Mouse (Mus musculus): ENCODE results near the gene Methig1. TPM values are rescaled to one million over a fixed set of nuclear protein-coding genes. Genes with fewer than 3 reads are reported as not detected.
"Not testable (repeated sequence)": the region's sequence is repeated elsewhere in the genome, so short reads cannot be mapped to it uniquely, and the experiment has no call there.

The Methig1 gene
- total and polyA plus RNA-seq, 3 experiments, result not detected

DNA sequence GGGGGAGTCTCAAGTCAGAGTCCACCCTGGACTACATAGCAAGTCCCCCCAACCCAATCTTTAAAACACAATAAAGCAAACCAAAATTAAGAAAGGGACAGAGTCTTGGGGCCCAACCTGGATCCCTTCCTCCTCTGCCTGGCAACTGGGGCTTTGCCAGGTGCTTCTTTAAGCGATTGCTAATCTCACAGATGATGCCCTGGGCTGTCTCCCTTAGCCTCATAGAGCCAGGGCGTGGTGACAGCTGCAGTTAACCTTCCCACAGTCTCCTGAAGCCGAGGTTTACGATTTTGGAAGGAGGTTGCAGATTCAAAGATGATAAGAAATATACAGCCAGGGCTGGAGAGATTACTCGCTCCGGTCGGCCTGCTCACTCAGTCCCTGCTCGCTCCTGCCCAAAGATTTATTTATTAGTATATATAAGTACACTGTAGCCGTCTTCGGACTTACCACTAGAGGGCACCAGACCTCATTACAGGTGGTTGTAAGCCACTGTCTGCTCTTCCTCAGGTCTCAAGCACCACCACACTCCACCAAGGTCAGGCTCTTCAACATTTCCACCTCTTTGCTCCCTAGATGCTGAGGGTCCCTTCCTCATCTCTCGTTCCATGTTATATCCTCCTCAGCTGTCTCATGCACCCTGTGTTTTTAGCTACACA, 45.4 kb upstream of the Methig1 start:
- Histone ChIP-seq H3K4me1 (ENCODE audit: control insufficient read depth in 1 of 2, insufficient read depth in 2 of 2, low read length in 2 of 2) (peaks cover 18 to 22% of the 10 kb centered on the region in 2 experiments), H3K4me3 (ENCODE audit: control insufficient read depth in 1 of 2, insufficient read depth in 1 of 2, low read depth in 2 of 2, low read length in 2 of 2) (0 out of 4 replicates have a peak overlapping the region, but pooled peaks of 1 of the 2 experiments have one; percentile 14), H3K36me3 (ENCODE audit: control insufficient read depth in 1 of 2, insufficient read depth in 2 of 2, low read length in 2 of 2) (peaks cover 3 to 21% of the 10 kb centered on the region in 2 experiments)
- peak; percentile 92 for DNase-seq (ENCODE audit: low read depth, low spot score)
- not testable (repeated sequence) for H3K9me3 ChIP-seq (replicated peaks; ENCODE audit: insufficient read depth, low read length); H3K79me2 ChIP-seq (ENCODE audit: control insufficient read depth, insufficient read depth, low read length, poor library complexity); H3K27ac ChIP-seq (ENCODE audit: control insufficient read depth, low read depth, low read length); H3K27me3 ChIP-seq (ENCODE audit: control insufficient read depth in 1 of 2, insufficient read depth in 2 of 2, low read length in 2 of 2); H3K9ac ChIP-seq (ENCODE audit: control insufficient read depth, low read depth, low read length, poor library complexity, severe bottlenecking)
- TF ChIP-seq RAD21 (IDR thresholded peaks at IDR 0.05; ENCODE audit: low read depth, low read length), result peak; percentile 21
- TF ChIP-seq SMC3 (IDR thresholded peaks at IDR 0.05; ENCODE audit: low read depth, low read length), result peak; percentile 36
- 0 out of 2 replicates have a peak, but pooled peaks have one; percentile 16 for TF ChIP-seq ETS1 (IDR thresholded peaks at IDR 0.05; ENCODE audit: low read depth, low read length)
- TF ChIP-seq CTCF (IDR thresholded peaks at IDR 0.05 in 2 of 3, conservative IDR thresholded peaks at IDR 0.05 in 1 of 3; ENCODE audit: control insufficient read depth in 1 of 3, insufficient read depth in 1 of 3, low read depth in 2 of 3, low read length in 3 of 3, poor library complexity in 1 of 3, severe bottlenecking in 1 of 3), result peak; percentile 27 to 64 (median 52); a peak in 5 of 6 replicates

DNA sequence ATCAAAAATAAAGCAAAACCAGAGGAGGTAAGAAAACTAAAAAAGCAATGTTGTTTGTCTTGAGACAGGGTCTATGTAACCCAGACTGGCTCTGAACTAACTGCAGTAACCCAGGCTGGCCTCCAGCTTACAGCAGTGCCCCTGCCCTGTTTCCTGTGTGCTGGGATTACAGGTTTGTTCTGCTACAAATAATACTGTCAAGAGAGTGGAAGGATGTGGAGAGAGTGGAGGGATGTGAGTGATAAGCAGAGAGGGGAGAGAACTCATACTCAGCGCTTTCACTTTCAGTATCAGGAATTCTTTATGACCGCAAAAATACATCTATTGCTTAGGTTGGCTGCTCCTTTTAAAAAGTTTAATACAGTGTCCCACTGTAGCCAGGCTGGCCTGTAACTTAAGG, 40.6 kb upstream of the Methig1 start:
- Histone ChIP-seq H3K79me2 (ENCODE audit: control insufficient read depth, insufficient read depth, low read length, poor library complexity) (no peaks in the 10 kb centered on the region), H3K4me3 (ENCODE audit: control insufficient read depth in 1 of 2, insufficient read depth in 1 of 2, low read depth in 2 of 2, low read length in 2 of 2) (no peak overlapping the region)

GRCm38 (mm10) chr15:100314448-100315145, 38.4 kb upstream of the Methig1 start:
- no peak for TF ChIP-seq ZMIZ1 (IDR thresholded peaks at IDR 0.05; ENCODE audit: low read depth, low read length)
- TF ChIP-seq MXI1 (IDR thresholded peaks at IDR 0.05; ENCODE audit: low read depth, low read length), result no peak
- TF ChIP-seq CHD2 (IDR thresholded peaks at IDR 0.05; ENCODE audit: low read length), result no peak
- no peaks in the 10 kb centered on the region for H3K79me2 ChIP-seq (ENCODE audit: control insufficient read depth, insufficient read depth, low read length, poor library complexity)

More for the DNA sequence above, 40.6 kb upstream of the Methig1 start:
- Histone ChIP-seq H3K9ac (ENCODE audit: control insufficient read depth, low read depth, low read length, poor library complexity, severe bottlenecking) (no peak overlapping the region), H3K4me1 (ENCODE audit: control insufficient read depth in 1 of 2, insufficient read depth in 2 of 2, low read length in 2 of 2) (peaks cover 0 to 3% of the 10 kb centered on the region in 2 experiments; a peak in 1 of 4 replicates), H3K27me3 (ENCODE audit: control insufficient read depth in 1 of 2, insufficient read depth in 2 of 2, low read length in 2 of 2) (no peaks in the 10 kb centered on the region), H3K36me3 (ENCODE audit: control insufficient read depth in 1 of 2, insufficient read depth in 2 of 2, low read length in 2 of 2) (peaks cover 2 to 4% of the 10 kb centered on the region in 2 experiments; a peak in 3 of 4 replicates), H3K9me3 (replicated peaks; ENCODE audit: insufficient read depth, low read length) (no peaks in the 10 kb centered on the region), H3K27ac (ENCODE audit: control insufficient read depth, low read depth, low read length) (no peak overlapping the region)
- DNase-seq (ENCODE audit: low read depth, low spot score), result no peak
- TF ChIP-seq MYB (IDR thresholded peaks at IDR 0.05; ENCODE audit: low read depth, low read length) (no peak), EP300 (IDR thresholded peaks at IDR 0.05; ENCODE audit: low read depth in 1 of 2, low read length in 2 of 2) (no peak), CHD2 (IDR thresholded peaks at IDR 0.05; ENCODE audit: low read length) (no peak), CTCF (IDR thresholded peaks at IDR 0.05 in 2 of 3, conservative IDR thresholded peaks at IDR 0.05 in 1 of 3; ENCODE audit: control insufficient read depth in 1 of 3, insufficient read depth in 1 of 3, low read depth in 2 of 3, low read length in 3 of 3, poor library complexity in 1 of 3, severe bottlenecking in 1 of 3) (no peak), SIN3A (IDR thresholded peaks at IDR 0.05; ENCODE audit: low read length) (no peak), RCOR1 (IDR thresholded peaks at IDR 0.05; ENCODE audit: low read depth, low read length) (no peak), TBP (IDR thresholded peaks at IDR 0.05; ENCODE audit: low read depth, low read length) (no peak)

DNA sequence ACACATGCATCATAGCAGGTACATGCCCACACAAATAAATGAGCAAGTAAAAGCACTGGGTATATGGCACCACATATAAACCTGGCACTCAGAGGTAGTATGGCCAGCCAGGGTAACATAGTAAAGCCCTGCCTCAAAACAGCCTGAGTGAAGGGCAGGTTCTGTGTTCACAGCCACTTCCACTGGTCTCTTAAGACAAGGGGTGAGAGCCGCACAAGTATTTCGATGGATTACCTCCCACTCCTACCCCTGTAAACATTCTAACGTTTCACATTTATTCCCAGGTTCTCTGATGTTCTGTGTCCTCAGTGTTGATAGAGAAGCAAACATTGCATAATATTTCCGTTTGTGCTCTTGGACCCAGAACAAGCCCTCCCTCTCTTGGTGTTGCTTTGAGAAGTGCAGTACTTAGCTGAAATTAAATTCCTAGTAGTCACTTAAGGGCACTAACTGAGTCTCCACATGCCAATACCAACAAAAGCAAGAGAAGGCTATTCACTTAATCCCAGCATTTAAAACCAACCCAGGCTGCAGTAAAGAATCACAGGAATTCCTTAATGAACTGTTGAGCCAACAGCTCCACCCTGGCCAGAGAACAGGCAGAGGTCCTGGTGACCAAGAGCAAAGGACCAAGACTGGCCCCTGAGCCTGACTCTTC, 34.8 kb upstream of the Methig1 start:
- not testable (repeated sequence) for H3K79me2 ChIP-seq (ENCODE audit: control insufficient read depth, insufficient read depth, low read length, poor library complexity); H3K36me3 ChIP-seq (ENCODE audit: control insufficient read depth in 1 of 2, insufficient read depth in 2 of 2, low read length in 2 of 2)

More at GRCm38 (mm10) chr15:100314448-100315145, 38.4 kb upstream of the Methig1 start:
- H3K27ac ChIP-seq (ENCODE audit: control insufficient read depth, low read depth, low read length), result no peak overlapping the region
- peaks cover 0 to 4% of the 10 kb centered on the region in 2 experiments; a peak in 3 of 4 replicates for H3K36me3 ChIP-seq (ENCODE audit: control insufficient read depth in 1 of 2, insufficient read depth in 2 of 2, low read length in 2 of 2)
- H3K4me1 ChIP-seq (ENCODE audit: control insufficient read depth in 1 of 2, insufficient read depth in 2 of 2, low read length in 2 of 2), result no peaks in the 10 kb centered on the region
- no peak overlapping the region for H3K9ac ChIP-seq (ENCODE audit: control insufficient read depth, low read depth, low read length, poor library complexity, severe bottlenecking)
- H3K4me3 ChIP-seq (ENCODE audit: control insufficient read depth in 1 of 2, insufficient read depth in 1 of 2, low read depth in 2 of 2, low read length in 2 of 2), result no peak overlapping the region
- H3K9me3 ChIP-seq (replicated peaks; ENCODE audit: insufficient read depth, low read length), result no peaks in the 10 kb centered on the region
- no peak for DNase-seq (ENCODE audit: low read depth, low spot score)
- H3K27me3 ChIP-seq (ENCODE audit: control insufficient read depth in 1 of 2, insufficient read depth in 2 of 2, low read length in 2 of 2), result no peaks in the 10 kb centered on the region

More for the DNA sequence above, 34.8 kb upstream of the Methig1 start:
- H3K4me3 ChIP-seq (ENCODE audit: control insufficient read depth in 1 of 2, insufficient read depth in 1 of 2, low read depth in 2 of 2, low read length in 2 of 2); H3K9ac ChIP-seq (ENCODE audit: control insufficient read depth, low read depth, low read length, poor library complexity, severe bottlenecking); H3K27me3 ChIP-seq (ENCODE audit: control insufficient read depth in 1 of 2, insufficient read depth in 2 of 2, low read length in 2 of 2); H3K4me1 ChIP-seq (ENCODE audit: control insufficient read depth in 1 of 2, insufficient read depth in 2 of 2, low read length in 2 of 2); DNase-seq (ENCODE audit: low read depth, low spot score); H3K27ac ChIP-seq (ENCODE audit: control insufficient read depth, low read depth, low read length); H3K9me3 ChIP-seq (replicated peaks; ENCODE audit: insufficient read depth, low read length): not testable (repeated sequence)
